Mouse (Mus musculus): ENCODE results near the gene Efcab3. TPM values are rescaled to one million over a fixed set of nuclear protein-coding genes. Genes with fewer than 3 reads are reported as not detected.
A peak's percentile ranks its signal among the peaks of the same experiment; 100 is the strongest.
"Not testable (repeated sequence)": the region's sequence is repeated elsewhere in the genome, so short reads cannot be mapped to it uniquely, and the experiment has no call there.

The Efcab3 gene
- polyA plus RNA-seq (2015; fragmentation: Nextera tagmentation; extraction: Ambion mirVana) = 0.30 TPM in 1 of 2 replicates, not detected in the other

DNA sequence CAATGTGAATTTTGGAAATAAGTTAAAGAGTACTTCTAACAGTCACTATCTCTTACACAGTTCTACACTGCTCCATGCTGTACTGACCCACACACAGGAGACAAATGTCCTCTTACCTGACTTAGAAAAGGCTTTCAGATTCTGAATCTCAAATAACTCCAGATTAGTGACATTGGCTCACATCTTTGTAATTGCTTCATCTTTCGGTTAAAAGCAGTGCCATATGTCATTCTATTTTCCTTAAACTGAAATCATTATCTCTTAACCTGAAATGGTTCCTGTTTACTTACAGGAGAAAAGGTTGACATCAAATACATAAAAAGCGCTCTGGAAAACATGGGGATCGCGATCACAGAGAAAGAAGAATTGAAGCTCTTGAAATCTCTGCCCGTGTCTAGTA, at the start of gene Efcab3:
TSS of gene Efcab3 (plus strand) at position 301 of the 400 bp plus-strand sequence.
- Histone ChIP-seq H3K4me2 (no peak within 1 kb of the TSS), H3K4me3 (replicated peaks) (no peak within 1 kb of the TSS), H3K9me3 (replicated peaks) (no peaks in the 10 kb centered on the region), H3K27me3 (no peaks in the 10 kb centered on the region), H3K36me3 (replicated peaks) (no peaks in the 10 kb centered on the region), H3K4me1 (replicated peaks) (no peaks in the 10 kb centered on the region), H3K9ac (no peak within 1 kb of the TSS), H3K27ac (replicated peaks) (no peak within 1 kb of the TSS)
- ATAC-seq (ENCODE audit: insufficient read depth) = no peak
- WGBS (ENCODE audit: insufficient replicate concordance) = 63% methylated on average over 5 of the region's 5 CpGs

DNA sequence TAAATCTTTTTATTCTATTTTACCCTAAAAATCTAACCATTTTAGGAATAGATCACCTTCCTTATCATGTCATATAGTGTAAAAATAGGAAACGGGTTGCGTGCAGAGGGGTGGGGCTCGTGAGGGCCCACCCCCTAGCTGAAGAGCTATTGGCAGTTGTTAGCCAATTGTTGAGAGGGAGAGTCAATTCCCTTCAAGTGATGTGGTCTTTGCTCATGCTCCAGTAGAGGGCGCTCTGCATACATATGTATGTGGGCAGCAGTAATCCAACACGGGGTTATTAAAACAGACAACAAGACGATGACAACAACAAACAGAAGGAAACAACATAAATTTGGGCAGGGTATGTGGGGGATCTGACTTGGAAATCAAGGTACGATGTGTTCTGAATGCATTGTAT, 42.3 kb upstream of the Efcab3 start:
- ATAC-seq (ENCODE audit: insufficient read depth) = peak; percentile 62

DNA sequence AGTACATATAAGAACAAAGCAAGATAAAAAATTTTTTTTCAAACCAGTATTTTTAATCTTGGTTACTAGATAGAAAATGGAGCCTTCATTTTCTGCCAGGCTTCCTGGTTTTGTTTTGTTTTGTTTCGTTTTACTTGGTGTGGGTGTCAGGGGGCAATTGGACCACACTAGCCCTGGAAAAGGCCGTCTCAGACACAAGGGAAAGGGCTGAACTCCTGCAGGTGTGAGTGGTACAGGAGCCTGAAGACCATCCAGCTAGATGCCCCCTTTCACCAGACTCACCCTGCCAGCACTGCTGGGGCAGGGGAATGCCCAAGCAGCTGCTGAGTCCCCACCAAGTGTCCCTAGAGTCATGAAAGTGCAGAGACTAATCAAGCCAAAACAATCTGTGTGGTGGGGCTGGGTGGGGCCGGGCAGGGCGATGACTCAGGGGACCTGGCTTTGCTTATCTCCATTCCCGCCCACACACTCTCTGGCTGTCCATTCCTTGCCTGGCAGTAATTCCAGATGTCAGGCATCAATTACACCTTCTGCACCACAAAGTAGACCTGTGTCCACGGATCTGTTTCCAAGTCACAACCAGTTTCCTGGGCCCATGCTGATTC, 34.5 kb upstream of the Efcab3 start:
- peak overlapping the region; percentile 30; the same call in 1 of the 2 replicates for H3K4me3 ChIP-seq (replicated peaks)
- ATAC-seq (ENCODE audit: insufficient read depth) = peak; percentile 99
- peaks cover 42% of the 10 kb centered on the region for H3K4me1 ChIP-seq (replicated peaks)
- peak overlapping the region; percentile 68 for H3K27ac ChIP-seq (replicated peaks)
- no peaks in the 10 kb centered on the region for H3K36me3 ChIP-seq (replicated peaks)
- no peaks in the 10 kb centered on the region for H3K27me3 ChIP-seq
- H3K4me2 ChIP-seq = peak overlapping the region; percentile 61
- H3K9me3 ChIP-seq (replicated peaks) = no peaks in the 10 kb centered on the region
- 20% methylated on average over 6 of the region's 6 CpGs for WGBS (ENCODE audit: insufficient replicate concordance)
- H3K9ac ChIP-seq = 0 out of 2 replicates have a peak overlapping the region, but pooled peaks have one; percentile 20

More for the DNA sequence above, 42.3 kb upstream of the Efcab3 start:
- no peaks in the 10 kb centered on the region for H3K9me3 ChIP-seq (replicated peaks)
- no peak overlapping the region for H3K27ac ChIP-seq (replicated peaks)
- no peaks in the 10 kb centered on the region for H3K36me3 ChIP-seq (replicated peaks)
- no peaks in the 10 kb centered on the region for H3K27me3 ChIP-seq
- H3K4me2 ChIP-seq = no peak overlapping the region
- 33% methylated on average over 7 of the region's 7 CpGs for WGBS (ENCODE audit: insufficient replicate concordance)
- 0 out of 2 replicates have a peak, but pooled peaks cover 4% of the 10 kb centered on the region for H3K4me1 ChIP-seq (replicated peaks)
- no peak overlapping the region for H3K4me3 ChIP-seq (replicated peaks)
- no peak overlapping the region for H3K9ac ChIP-seq

DNA sequence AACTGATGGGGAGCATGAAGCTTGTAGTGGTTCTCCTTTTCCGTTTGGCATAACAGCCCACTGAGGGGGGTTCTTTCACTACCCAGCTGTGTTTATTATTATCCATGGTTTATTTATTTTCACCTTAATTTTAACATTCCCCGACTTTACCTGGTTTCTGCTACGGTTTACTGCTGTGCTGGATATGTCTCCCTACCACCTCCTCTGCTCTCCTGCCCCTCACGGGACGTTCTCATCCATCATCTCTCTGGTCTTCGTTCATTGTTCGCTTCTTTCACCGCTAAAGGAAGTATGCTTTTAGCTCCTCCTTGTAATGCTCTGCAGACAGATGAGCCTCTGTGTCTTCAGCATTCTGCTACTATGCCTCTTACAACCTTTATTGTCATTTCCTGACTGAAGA, 33.9 kb upstream of the Efcab3 start:
- no peaks in the 10 kb centered on the region for H3K9me3 ChIP-seq (replicated peaks)
- no peaks in the 10 kb centered on the region for H3K27me3 ChIP-seq
- no peaks in the 10 kb centered on the region for H3K36me3 ChIP-seq (replicated peaks)
- H3K9ac ChIP-seq = no peak overlapping the region
- H3K4me2 ChIP-seq = peak overlapping the region; percentile 61
- peaks cover 42% of the 10 kb centered on the region for H3K4me1 ChIP-seq (replicated peaks)
- ATAC-seq (ENCODE audit: insufficient read depth) = no peak
- 63% methylated on average over 8 of the region's 8 CpGs for WGBS (ENCODE audit: insufficient replicate concordance)
- peak overlapping the region; percentile 68 for H3K27ac ChIP-seq (replicated peaks)
- H3K4me3 ChIP-seq (replicated peaks) = peak overlapping the region; percentile 30; the same call in 1 of the 2 replicates

DNA sequence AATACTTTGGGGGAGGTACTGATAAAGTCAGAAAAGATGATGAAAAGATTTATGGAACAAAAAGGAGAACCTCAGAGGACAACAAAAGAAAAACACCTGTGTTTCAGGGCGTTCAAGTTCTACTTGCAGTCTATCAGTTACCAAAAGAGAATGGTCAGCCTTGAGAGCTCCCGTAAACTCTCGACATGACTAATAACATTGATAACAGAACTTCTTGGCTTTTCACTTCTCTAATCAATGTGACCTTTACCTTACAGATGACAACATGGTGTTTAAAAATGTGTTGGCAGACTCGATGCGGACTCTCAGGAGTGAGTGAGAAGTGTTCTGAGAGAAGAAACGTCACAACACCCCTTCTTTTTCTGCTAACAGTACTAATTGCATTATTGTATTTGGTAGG, 33.2 kb upstream of the Efcab3 start:
- Histone ChIP-seq H3K36me3 (replicated peaks) (no peaks in the 10 kb centered on the region), H3K4me2 (no peak overlapping the region), H3K27me3 (no peaks in the 10 kb centered on the region), H3K4me3 (replicated peaks) (no peak overlapping the region), H3K9me3 (replicated peaks) (no peaks in the 10 kb centered on the region), H3K4me1 (replicated peaks) (peaks cover 42% of the 10 kb centered on the region), H3K9ac (no peak overlapping the region), H3K27ac (replicated peaks) (no peak overlapping the region)
- no peak for ATAC-seq (ENCODE audit: insufficient read depth)
- WGBS (ENCODE audit: insufficient replicate concordance) = 74% methylated on average over 6 of the region's 6 CpGs

DNA sequence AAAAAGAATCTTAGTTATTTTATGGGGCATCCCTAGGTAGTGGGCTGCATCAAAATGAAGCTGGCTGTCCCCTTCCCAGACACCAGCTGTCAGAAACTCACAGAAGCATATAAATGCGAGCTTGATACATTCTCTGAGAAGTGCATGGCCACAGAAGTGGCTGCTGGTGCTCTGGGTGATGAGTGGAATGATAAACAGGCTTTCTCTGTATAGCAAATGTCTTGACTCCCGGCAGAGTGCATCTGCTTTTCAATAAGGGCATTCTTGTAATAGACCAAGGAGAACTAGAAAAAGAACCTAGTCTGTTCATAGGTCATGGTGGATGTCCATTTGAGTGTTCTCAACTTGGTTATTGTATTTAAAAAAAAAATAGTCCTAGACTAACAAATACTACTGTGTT, 32.3 kb upstream of the Efcab3 start:
- no peak overlapping the region for H3K4me3 ChIP-seq (replicated peaks)
- H3K9ac ChIP-seq = no peak overlapping the region
- H3K27me3 ChIP-seq = no peaks in the 10 kb centered on the region
- no peak overlapping the region for H3K27ac ChIP-seq (replicated peaks)
- H3K4me2 ChIP-seq = no peak overlapping the region
- H3K4me1 ChIP-seq (replicated peaks) = peaks cover 39% of the 10 kb centered on the region
- no peaks in the 10 kb centered on the region for H3K9me3 ChIP-seq (replicated peaks)
- WGBS (ENCODE audit: insufficient replicate concordance) = 47% methylated on average over 2 of the region's 2 CpGs
- no peak for ATAC-seq (ENCODE audit: insufficient read depth)
- H3K36me3 ChIP-seq (replicated peaks) = no peaks in the 10 kb centered on the region

DNA sequence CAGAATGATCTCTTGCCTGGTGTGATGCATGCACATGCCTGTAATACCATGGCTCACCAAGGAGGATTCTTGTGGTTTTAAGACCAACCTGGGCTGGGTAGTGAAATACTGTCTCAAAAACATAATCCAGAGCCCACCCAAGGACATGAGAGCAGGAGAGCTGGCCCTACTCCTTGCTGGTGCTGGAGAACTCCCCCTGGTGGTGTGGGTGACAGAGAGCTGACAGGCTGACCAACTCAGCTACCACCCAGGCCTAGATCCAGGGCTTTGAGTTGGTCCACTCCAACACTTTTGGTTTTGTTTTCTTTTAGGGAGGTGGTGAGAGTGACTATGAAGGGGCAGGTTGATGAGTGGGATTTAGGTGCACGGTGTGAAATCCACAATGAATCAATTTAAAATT, 28.3 kb upstream of the Efcab3 start:
- Histone ChIP-seq H3K9me3 (replicated peaks) (no peaks in the 10 kb centered on the region), H3K27ac (replicated peaks) (no peak overlapping the region), H3K4me1 (replicated peaks) (peaks cover 14% of the 10 kb centered on the region), H3K27me3 (no peaks in the 10 kb centered on the region), H3K36me3 (replicated peaks) (no peaks in the 10 kb centered on the region), H3K9ac (no peak overlapping the region), H3K4me2 (no peak overlapping the region), H3K4me3 (replicated peaks) (no peak overlapping the region)
- 68% methylated on average over 1 of the region's 1 CpGs for WGBS (ENCODE audit: insufficient replicate concordance)
- no peak for ATAC-seq (ENCODE audit: insufficient read depth)

DNA sequence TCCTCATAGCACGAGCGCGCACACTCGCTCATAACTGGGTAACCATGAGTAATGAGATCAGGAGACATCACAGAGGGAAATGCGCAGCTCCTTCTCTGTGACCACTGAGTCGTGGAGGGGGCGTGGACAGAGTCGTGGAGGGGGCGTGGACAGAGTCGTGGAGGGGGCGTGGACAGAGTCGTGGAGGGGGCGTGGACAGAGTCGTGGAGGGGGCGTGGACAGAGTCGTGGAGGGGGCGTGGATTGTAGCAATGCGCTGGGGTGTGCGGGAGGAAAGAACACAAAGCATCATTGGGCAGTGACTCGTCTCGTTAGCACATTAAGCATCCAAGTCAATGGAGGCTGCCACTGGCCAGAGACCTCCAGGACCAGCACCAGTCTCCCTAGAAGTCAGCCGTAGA, 49.1 kb downstream of the Efcab3 start:
- not testable (repeated sequence) for H3K4me3 ChIP-seq (replicated peaks); H3K9me3 ChIP-seq (replicated peaks); H3K4me2 ChIP-seq; ATAC-seq (ENCODE audit: insufficient read depth); H3K27me3 ChIP-seq; H3K4me1 ChIP-seq (replicated peaks); H3K27ac ChIP-seq (replicated peaks); H3K9ac ChIP-seq; H3K36me3 ChIP-seq (replicated peaks)
- WGBS (ENCODE audit: insufficient replicate concordance) = 62% methylated on average over 22 of the region's 22 CpGs

DNA sequence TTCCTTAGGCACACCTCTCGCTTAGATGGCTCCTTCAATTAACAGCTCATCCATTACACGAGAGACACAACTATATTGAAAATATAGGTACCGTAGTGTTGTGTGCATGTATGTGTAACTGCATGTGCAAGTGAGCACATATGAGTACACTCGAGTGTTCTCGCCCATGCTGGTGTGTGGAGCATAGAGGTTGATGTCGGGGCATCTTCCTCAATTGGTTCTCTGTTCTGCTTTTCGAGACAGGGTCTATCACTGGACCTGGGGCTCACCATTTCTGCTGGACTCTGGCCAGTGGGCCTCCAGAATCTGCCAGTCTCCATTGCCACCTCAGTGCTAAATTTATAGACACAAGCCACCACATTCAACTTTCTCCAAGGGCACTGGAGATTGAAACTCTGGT, 54.4 kb downstream of the Efcab3 start:
- Histone ChIP-seq H3K4me1 (replicated peaks) (peaks cover 9% of the 10 kb centered on the region; the same call in 1 of the 2 replicates), H3K27ac (replicated peaks) (no peak overlapping the region), H3K9me3 (replicated peaks) (no peaks in the 10 kb centered on the region), H3K9ac (no peak overlapping the region), H3K4me2 (no peak overlapping the region), H3K4me3 (replicated peaks) (no peak overlapping the region), H3K27me3 (no peaks in the 10 kb centered on the region; the same call in 1 of the 2 replicates), H3K36me3 (replicated peaks) (no peaks in the 10 kb centered on the region)
- WGBS (ENCODE audit: insufficient replicate concordance) = 58% methylated on average over 7 of the region's 7 CpGs
- ATAC-seq (ENCODE audit: insufficient read depth) = no peak

DNA sequence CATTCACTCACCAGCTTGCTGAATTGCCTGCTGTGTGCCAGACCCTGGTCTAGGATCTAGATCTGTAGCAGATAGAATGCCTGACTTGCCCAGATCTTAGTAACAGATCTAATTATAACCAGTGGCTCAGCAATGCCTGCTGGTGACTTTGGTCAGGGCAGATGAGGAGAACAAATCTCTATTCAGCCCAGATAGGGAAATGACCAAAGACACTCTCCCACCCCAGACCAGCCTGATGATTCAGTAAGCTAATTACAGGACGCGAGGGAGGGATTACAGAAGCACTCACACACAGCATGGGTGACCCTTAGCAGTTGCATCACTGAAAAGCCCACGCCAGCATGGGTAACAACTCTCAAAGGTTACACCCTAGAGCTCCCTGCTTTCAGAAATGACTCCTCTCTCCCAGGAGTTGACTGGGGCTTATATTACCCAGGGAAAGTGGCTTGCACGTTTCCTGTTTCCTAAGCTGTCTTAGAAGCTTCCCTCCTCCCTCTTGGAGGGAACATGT, 57.2 kb downstream of the Efcab3 start:
- ATAC-seq (ENCODE audit: insufficient read depth) = no peak
- 24% methylated on average over 4 of the region's 4 CpGs for WGBS (ENCODE audit: insufficient replicate concordance)
- Histone ChIP-seq H3K9me3 (replicated peaks) (no peaks in the 10 kb centered on the region), H3K27me3 (no peaks in the 10 kb centered on the region; the same call in 1 of the 2 replicates), H3K4me2 (no peak overlapping the region), H3K27ac (replicated peaks) (no peak overlapping the region), H3K4me3 (replicated peaks) (no peak overlapping the region), H3K36me3 (replicated peaks) (no peaks in the 10 kb centered on the region), H3K4me1 (replicated peaks) (peaks cover 23% of the 10 kb centered on the region), H3K9ac (no peak overlapping the region)

DNA sequence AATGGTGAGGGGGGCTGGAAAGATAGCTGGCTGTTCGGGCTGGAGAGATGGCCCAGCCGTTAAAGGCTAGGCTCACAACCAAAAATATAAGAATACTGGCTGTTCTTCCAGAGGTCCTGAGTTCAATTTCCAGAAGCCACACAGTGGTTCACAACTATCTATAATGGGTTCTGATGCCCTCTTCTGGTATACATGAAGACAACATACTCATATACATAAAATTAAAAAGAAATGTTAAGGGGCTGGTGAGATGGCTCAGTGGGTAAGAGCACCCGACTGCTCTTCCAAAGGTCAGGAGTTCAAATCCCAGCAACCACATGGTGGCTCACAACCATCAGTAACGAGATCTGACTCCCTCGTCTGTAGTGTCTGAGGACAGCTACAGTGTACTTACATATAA, 58.4 kb downstream of the Efcab3 start:
- H3K9me3 ChIP-seq (replicated peaks); H3K9ac ChIP-seq; ATAC-seq (ENCODE audit: insufficient read depth); H3K36me3 ChIP-seq (replicated peaks); H3K4me3 ChIP-seq (replicated peaks); H3K27ac ChIP-seq (replicated peaks); H3K4me2 ChIP-seq; H3K27me3 ChIP-seq: not testable (repeated sequence)
- peaks cover 31% of the 10 kb centered on the region for H3K4me1 ChIP-seq (replicated peaks)
- WGBS (ENCODE audit: insufficient replicate concordance) = 56% methylated on average over 5 of the region's 5 CpGs

DNA sequence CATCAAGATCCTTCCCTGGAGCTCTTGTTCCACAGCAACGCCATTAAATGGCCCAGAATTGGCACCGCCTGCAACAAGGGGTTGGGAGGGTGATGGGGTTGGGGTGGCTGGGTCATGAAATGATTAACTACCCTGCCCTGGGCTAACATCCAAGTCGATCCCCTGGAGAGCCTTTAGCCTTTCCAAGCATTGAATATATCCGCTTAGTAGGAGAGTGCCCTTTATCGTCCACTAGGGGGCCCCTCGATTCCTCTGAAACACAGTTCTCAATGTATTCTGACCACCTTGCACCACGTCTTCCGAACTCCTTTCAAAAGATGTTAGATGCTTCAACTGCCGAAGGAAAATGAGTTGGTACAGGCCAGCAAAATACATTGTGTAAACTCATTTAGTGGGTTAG, 60.6 kb downstream of the Efcab3 start:
- ATAC-seq (ENCODE audit: insufficient read depth) = peak; percentile 23; the same call in 1 of the 2 replicates
- H3K27me3 ChIP-seq = no peaks in the 10 kb centered on the region
- H3K9ac ChIP-seq = no peak overlapping the region
- H3K4me1 ChIP-seq (replicated peaks) = peaks cover 48% of the 10 kb centered on the region
- WGBS (ENCODE audit: insufficient replicate concordance) = 7% methylated on average over 9 of the region's 9 CpGs
- H3K4me2 ChIP-seq = peak overlapping the region; percentile 42
- peaks cover 4% of the 10 kb centered on the region for H3K36me3 ChIP-seq (replicated peaks)
- no peaks in the 10 kb centered on the region for H3K9me3 ChIP-seq (replicated peaks)
- no peak overlapping the region for H3K4me3 ChIP-seq (replicated peaks)
- no peak overlapping the region for H3K27ac ChIP-seq (replicated peaks)

All from liver, embryonic 15.5 days (tissue).